Mouse (Mus musculus): ENCODE data around the gene Gm20605. TPM values are rescaled to one million over a fixed set of nuclear protein-coding genes. Genes with fewer than 3 reads are reported as not detected.

Gene Gm20605
- total RNA-seq (2021): 1 to 10 TPM; 4.1 to 7.7 TPM
- long read RNA-seq, experiment 1, full-length matches to known transcripts: 10 of 22 reads
- long read RNA-seq, experiment 1, partial matches to known transcripts: 1 of 22 reads
- long read RNA-seq, experiment 1, other reads (novel, unspliced or antisense): 11 of 22 reads
- long read RNA-seq, experiment 2, full-length matches to known transcripts: 1 of 6 reads
- long read RNA-seq, experiment 2, partial matches to known transcripts: 0 of 6 reads
- long read RNA-seq, experiment 2, other reads (novel, unspliced or antisense): 5 of 6 reads

DNA sequence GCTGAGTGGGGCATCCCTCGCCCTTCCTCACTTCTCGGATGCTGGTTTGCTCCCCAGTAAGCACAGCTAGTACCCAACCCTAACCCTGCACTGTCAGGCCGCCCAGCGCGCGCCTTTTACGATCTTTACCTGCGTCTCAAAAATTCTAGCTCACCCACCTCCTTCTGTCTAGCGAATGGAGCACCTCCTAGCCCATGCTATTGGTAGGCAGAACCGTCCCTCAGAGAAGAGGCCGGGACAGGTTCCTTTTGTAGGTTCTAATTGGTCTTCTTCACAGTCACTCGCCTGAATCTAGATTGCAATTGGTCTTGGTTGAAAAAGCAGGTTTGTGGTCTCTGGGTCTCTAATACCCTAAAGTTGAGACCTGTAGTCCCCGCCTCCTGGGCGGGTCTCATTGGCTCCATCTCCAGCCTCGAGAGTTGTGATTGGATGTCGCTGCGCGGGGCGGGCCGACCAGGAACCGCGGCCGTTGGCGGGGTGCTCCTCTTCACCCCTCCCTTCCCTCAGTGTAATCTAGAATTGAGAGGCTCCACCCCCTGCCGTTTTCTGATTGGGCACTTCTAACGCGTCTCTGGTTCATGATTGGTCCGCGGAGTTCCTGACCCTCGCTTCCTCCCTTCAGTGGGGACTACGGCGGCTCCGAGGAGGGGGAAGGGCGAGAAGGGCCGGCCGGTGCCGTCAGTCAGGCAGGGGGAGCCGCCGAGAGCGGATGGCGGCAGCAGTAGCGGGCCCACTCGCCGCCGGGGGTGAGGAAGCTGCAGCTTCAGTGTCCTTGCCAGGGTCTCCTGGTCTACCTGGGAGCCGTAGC lies at the start of gene Gm20605, which contains the start of the genes Fbxo24 and Lrch4:
Gene Gm20605, plus strand, starts transcription at position 678 of the 808 bp plus-strand sequence.
Gene Fbxo24, minus strand, starts transcription at position 505 of the 808 bp plus-strand sequence.
Gene Lrch4, plus strand, starts transcription at position 624 of the 808 bp plus-strand sequence.
- DNase-seq: peak; percentile 94

DNA sequence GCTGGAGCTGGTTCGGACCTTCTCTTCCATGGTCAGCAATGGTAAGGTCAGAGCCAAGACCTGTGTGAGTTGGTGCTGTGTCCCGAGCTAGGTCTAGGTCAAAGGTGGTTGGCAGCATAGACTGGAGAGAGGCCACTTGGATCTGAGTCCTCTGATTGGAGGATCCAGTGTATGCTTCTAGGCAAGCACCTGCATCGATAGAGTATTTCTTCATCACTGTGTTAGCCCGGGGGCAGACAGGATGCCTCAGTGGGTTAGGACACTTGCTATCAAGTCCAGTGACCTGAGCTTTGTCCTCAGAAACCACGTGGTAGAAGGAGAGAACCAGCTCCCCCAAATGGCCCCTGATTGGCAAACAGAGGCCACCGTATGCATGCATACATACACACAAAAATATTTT lies 48.7 kb upstream of the Gm20605 start:
- DNase-seq: no peak

DNA sequence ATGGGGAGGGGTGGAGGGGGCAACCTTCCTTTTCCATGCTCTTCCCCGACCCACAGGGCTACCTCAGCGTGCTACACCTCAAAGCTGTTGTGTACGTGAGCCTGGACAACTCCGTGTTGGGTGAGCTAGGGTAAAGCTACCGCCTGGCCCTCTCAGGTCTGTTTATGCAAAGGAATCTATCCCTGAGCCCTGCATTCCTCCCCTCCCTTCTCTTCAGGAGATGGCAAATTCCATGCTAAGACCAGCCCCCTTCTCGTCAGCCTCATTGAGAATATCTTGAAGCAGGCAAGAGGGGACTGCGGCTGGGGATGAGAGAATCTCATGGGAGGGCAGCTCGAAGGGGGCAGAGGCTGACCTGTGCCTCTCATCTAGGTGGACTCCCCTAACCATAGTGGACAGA lies 46.3 kb upstream of the Gm20605 start:
- no peak for DNase-seq

DNA sequence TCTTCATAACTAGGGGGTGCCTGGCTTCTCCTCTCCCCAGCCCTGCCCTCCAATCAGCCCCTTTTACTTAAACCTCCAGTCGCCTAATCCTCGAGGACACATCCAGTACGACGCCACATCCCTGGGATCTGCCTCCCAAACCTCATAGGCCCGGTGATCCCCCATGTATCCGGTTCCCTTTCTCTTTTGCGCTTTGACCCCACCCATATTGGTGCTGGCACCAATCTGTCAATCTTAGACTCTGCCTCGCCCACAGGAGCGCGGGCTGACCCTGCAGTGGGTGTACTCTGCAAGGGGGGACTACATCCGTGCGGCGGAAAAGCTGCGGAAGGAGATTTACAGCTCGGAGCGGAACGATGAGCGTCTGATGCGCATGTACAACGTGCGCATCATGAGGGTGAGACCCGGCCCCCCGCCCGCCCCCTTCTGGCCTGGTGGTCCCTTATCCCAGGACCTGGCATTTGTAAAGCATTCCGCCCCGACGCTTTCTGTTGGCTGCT lies 45.3 kb upstream of the Gm20605 start:
- no peak for DNase-seq

DNA sequence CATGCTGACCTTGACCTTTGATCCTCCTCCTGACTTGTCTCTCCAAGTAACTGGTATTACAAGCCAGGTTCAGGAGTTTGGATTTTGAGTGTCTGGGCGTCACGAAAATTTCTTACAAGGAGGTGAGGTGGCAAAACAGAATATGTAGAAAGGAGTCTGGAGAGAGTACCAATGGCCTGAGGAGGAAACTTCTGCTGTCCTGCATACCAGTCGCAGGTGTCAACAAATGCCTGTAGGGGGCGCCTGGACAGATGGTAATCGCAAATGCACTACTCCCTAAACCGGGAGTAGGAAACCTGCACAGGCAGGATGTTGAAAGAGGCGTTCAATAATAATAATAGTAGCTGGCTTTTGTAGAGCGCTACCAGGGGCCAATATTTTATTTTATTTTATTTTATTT lies 44.0 kb upstream of the Gm20605 start:
- peak; percentile 77 for DNase-seq

DNA sequence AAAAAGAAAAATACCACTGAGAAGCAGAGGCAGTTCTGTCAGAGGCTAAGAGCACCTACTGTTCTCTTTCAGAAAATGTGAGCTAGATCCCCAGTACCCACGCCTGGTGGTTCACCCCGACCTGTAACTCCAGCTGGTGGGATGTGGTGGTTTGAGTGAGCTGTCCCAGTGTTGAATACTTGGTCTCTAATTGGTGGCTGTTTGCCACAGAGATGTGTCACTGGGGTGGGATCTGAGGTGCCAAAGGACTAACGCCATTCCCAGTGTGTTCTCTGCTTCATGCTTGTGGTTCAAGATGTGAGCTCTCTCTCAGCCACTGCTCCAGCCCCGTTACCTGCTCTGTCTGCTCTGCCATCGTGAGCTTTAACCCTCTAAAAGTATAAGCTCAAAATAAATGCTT lies 38.5 kb upstream of the Gm20605 start:
- no peak for DNase-seq

DNA sequence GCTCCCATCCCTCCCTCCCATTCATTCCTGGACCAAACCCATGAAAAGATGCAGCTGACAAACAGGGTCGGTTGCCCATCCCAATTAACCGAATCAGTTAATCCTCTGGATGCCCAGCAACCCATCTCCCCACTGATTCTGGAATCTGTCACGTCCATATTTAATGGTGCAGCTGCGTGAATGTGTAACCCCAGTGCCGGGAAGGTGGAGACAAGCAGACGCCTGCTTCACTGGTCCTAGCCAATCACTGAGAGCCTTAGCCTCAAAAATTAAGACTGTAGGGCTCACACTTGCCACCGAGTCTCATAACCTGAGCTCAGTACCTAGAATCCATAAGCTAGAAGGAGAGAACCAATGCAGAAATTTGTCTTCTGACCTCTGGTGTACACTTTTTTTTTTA lies 33.1 kb upstream of the Gm20605 start:
- DNase-seq: no peak

DNA sequence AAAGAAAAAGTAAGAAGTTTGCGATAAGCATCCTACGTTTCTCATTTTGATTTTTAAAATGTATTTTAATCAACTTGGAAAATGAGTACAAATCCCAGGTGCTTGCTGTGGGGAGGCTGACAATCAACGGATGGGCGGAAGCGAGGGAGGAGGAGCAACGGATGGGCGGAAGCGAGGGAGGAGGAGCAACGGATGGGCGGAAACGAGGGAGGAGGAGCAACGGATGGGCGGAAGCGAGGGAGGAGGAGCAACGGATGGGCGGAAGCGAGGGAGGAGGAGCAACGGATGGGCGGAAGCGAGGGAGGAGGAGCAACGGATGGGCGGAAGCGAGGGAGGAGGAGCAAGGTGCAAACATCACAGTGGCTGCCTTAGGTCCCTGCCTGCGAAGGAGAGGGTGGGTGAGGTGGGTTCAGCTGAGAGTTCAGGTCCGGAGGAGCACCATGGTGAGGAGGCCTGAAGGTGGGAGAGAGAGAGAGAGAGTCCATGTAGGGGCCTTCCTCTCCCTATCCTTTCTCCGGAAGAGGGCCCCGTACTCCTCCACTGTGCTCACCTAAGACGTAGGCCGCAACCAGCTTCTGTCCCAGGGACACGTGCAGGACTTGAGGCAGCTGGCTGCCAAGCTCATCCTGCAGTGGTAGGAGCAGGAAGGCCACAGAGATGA lies 32.2 kb upstream of the Gm20605 start:
- no peak for DNase-seq

DNA sequence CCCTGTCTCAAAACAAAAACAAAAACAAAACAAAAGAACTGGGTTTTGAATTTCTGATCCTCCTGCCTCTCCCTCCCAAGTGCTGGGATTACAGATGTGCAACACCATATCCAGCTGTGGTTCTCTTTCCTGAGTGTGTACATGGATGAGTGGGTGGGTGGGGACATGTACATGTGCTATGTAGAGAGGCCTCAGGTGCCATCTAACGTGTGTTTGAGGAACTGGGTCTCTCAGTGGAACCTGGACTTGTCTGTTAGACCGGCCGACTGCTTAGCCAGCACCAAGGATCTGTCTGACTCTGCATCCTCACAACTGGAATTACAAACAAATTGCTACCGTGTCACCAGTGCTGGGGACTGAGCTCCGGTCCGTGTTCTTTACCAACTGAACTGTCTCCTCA lies 31.4 kb upstream of the Gm20605 start:
- no peak for DNase-seq

DNA sequence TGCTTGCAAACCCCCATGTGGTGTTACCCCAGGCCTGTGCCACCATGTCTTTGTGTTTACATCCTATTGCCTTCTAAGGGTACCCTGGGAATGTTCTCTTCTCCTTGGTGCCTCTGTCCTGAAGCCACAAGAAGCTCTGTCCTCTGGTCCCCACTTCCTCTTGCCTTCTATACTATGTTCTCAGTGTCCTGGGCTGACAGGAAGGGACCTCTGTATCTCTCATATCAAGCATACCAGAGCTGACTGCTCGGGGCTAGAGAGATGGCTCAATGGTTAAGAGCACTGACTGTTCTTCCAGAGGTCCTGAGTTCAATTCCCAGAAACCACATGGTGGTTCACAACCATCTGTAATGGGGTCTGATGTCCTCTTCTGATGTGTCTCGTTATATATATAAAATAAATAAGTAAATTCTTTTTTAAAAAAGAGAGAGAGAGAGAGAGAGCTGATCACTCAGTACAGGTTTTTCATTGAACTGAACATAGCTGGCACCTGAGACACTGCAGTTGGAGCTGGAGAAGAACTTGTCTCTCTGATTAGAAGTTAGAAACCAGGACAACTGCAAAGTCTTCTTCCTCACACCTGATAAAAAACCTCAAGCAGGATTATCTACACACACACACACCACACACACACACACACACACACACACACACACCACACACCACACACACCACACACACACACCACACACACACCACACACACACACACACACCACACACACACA lies 30.7 kb upstream of the Gm20605 start:
- DNase-seq: no peak

DNA sequence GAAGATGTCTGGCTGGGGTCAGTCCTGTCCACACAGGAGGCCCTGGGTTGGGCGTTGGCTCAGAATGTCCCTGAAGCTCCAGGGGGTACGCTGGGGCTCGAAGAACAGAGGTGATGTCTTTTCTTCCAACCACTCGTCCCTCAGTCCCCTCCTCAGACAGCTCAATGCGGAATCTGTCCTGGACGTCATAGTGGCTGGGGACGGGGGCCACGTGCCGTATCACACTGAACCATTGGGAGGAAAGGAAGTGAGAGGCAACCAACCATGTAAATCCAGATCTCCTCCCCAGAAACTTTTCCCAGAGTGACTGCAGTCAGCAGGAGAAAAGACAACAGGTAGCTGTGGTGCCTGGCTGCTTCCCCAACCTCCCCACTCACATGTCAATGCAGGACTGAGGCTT lies 29.4 kb upstream of the Gm20605 start:
- no peak for DNase-seq

DNA sequence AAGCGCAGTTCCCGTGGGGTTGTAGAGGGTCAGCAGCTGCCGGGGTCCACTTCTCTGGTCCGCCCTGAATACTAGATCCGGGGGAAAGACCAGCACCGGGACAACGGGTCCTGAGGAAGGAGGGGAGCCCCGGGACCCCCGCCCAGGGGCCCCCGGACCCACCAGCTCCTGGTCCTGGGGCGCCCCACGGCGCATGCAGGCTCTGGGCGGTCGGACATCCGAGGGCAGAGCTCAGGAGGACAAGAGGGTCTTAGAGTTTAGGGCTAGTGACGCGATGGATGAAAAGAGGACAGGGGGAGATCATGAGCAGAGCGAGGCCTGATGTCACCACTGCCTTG lies 28.7 kb upstream of the Gm20605 start:
- no peak for DNase-seq

DNA sequence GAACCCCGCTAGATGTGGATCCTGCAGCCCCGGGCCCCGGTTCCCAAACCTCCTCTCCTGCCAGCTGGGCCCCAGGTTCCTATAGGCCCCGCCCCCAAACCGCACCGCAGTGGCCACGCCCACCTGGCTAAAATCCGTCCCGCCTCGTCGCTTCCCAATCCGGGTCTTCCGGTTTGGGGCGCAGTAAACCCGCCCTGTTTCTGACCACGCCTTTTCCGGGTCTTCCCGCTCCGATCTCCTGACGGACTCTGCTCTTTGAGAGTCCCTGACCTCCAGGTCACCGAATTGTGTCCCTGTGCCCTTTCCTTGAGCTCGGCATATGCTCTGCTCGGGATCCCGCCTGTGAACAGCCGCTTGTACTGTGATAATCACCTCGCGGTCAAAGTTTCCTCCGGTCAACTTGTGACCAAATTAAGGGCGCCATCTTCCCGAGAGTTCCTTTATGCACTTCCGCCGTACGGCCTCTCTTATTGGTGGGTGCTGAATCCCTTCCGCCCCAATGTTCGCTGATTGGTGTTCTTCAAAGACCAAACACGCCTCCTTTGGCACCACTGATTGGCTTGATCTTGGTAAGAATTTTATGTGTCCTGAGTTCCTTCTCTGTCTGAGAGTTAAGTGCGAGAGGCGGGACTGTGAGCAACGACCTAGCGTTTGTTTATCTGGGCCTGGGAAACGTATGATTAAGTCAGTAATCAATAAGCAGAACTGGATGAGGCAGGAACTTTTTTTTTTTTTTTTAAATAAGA lies 28.2 kb upstream of the Gm20605 start, which contains the start of gene Mospd3:
Gene Mospd3, minus strand, starts transcription at position 440 of the 746 bp plus-strand sequence.
- DNase-seq: peak; percentile 96

DNA sequence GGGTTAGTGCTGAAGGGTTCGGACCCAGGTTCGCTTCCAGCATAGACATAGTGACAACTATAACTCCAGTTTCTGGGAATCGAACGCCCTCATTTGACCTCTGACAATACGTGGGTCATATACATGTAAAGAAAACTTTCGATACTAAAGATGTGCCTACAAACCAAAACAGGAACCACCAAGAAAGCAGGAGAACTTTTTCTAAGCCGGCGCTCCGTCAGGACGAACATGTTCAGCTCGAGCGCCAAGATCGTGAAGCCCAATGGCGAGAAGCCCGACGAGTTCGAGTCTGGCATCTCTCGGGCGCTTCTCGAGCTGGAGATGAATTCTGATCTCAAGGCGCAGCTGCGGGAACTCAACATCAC lies 27.6 kb upstream of the Gm20605 start:
- peak; percentile 59 for DNase-seq

DNA sequence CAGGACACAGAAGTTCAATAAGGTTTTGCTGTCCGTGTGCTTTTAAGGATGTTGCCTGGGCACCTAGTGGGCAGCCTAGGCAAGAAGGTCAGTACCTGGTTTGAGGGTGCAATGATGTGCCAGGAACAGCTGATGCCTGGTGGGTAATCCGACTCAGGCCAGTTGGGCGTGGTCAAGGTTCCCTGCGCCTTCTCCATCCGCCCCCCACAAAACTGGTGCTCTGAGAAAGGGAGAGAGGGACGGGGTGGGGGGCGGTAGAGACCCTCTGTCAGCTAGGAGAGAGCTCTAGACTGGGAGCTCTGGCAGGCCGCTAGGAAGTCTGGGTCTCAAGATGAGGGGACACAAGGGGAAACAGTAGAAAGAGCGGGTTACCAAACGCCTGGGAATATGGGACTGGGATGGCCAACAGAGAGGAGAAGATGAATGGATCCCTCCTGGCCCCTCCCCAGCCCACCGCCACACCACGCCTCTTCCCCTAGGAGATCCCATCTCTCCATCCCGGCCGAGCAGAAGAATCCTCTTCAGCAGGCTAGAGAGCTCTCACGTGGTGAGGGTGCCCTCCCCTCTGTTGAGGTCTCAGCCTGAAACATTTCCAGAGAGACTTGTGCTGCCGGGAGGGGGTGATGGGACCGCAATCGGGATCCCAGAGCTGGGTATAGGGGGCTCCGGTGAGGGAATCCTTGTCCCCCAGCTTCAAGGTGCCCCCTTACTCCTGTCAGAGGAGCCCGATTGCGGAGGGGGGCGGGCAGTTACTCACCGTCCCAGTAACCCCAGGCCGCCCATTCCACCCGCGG lies 20.9 kb upstream of the Gm20605 start:
- DNase-seq: no peak

DNA sequence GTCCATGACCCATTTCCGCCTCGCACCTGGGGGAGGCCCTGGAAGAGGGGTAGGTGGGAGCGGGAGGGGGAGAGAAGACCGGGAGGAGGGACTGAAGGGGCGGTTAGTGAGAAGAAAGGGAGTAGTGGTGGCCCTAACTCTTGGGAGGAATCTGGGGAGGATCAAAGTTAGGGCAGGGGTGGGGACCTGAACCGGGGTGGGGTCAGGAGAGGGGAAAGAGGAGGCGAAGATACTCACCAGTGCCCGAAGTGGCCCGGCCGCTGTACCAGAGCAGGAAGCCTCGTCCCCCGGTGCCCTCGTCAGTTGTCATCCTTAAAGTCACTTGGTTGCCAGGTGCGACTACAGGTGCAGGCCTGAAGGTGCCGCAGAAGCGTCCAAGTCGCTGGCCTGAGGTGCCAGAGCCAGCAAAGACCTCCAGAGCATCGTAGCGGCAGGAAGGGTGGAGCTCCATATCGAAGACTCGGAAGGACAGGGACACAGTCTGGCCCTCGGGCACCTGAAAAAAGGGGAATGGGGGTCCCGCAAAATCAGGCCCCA lies 20.3 kb upstream of the Gm20605 start:
- no peak for DNase-seq

DNA sequence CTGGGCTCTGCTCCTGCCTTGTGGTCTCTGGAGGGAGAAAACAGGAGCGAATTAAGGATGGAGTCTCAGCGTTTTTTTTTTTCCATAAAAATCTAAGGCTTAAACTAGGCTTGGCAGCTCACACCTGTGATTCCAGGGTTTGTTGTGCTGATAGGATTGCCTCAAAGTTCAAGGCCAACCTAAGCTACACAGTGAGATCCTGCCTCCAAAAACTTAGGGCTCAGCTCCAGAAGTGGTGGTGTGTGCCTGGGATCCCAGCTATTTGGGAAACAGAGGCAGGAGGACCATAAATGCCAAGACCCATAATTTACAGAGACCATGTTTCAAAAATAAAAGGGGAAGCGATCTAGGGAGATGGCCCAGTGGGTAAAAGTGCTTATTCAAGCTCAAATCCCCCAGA lies 19.7 kb upstream of the Gm20605 start:
- no peak for DNase-seq

DNA sequence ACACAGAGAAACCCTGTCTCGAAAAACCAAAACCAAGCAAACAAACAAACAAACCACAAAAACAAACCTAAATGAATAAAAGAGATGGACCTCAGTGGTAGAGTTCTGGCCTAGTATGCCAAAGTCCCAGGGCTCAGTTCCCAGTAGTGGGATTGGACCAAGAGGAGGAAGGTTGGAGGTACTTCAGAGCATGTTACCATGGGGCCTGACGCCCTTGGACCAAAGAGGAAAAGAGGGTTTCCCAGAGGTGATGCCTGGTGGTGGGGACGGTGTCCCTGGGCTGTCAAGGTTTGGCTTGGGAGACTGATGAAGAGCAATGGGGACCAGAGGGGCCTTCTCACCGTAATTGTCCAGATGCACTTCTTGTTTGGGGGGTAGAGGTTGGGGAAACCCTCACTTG lies 18.9 kb upstream of the Gm20605 start:
- no peak for DNase-seq

DNA sequence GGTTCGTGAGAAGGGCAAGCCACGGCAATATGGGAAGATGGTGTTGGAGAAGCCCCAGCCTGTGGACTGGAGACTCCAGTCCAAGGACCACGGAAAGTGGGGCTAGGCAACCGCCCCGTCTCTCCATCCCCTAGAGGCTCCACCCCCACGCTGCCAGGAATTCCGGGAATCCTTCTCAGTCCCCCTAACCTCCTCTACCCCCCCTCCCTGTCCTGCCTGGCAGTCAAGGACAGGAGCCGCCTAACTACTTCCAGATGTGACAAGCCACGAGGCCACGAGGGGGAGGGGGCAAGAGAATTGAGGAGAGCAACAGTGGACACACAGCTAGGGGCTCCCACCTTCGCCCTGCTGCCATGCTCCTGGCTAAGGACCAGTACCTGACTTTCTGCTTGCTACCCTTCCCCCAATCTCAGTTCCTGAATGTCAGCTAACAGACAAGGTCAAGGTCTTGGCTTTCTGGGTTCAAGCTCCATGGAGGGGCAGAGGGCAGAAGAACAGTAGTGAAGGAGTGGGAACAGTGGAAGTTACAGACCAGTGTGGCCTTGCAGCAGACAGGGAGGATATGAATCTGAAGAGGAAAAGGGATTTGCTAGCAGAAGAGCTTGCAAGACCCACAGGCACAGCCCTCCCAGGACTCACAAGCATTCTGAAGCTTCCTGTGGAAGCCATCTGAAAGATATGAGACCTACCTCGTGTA lies 18.3 kb upstream of the Gm20605 start:
- peak; percentile 76 for DNase-seq

DNA sequence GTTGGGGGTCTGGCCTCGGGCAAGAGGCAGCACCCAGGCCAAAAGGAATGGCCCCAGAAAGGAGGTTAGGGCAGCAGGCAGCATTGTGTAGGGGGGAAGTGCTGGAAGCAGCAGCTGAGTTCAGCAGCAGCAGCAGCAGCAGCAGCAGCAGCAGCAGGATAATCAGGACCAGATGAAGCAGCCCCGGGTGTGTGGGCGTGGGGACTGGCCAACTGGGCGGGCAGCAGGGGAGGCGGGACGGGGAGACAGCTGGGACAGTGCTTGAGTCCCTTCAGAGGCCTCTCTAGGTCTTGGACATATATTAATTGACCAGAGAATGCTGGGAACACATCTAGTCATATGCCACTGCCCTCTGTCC lies 17.8 kb upstream of the Gm20605 start:
- peak; percentile 76 for DNase-seq
